Mouse (Mus musculus): ENCODE data around the gene Nemp2.
"Not testable (repeated sequence)": the region's sequence is repeated elsewhere in the genome, so short reads cannot be mapped to it uniquely, and the experiment has no call there.

Gene Nemp2

DNA sequence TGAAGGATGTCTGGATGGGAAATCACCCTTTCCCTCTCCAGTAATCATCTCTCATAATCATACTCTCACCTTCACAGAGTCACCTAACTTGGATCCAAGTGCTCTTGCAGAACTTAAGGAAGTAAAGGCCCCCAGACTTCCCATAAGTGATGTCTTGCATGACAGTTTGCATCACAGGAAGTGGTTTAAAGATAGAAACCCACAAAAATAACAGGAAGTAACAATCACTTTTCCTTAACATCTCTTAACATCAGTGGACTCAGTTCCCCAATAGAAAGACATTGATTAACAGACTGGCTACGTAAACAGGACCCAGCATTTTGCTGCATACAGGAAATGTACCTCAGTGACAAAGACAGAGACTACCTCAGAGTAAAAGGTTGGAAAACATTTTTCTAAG, 22.9 kb downstream of the Nemp2 start:
- no peak for DNase-seq (ENCODE audit: low read depth, low spot score)

DNA sequence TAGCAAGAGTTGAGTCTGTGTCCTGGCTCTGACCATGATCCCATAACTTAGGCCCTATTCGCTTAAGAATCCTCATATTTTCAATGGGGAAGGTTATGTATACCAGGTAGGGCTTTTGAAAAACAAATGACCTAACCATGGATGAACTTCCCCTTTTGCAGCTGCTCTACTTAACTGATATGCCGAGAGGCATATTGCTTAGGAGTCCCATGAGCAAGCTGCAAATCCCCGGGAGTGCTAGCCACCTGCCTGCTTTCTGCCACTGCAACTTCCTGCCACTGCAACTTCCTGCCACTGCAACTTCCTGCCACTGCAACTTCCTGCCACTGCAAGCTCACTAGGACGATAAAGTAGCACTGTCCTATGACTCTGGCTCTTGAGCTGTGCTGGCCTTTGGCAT, 24.6 kb downstream of the Nemp2 start:
- DNase-seq (ENCODE audit: low read depth, low spot score) = no peak

DNA sequence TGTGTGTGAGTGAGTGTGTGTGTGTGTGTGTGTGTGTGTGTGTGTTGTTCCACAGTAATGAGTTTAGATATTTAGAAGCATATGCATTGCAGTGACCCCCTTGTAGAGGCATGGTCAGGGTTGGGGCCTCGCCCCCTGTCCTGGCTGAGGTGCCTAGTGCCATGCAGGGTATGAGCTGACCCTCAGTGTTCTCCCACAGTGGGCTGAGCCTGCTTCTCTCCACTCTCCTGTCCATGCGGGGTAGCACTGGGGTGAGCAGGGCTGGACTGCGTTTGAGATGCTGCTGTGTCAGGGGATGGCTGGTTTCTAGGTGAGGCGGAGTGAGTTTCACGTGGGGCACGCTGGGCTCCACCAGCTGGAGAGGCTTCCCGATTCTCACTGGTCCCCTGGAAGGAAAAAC, 27.7 kb downstream of the Nemp2 start:
- no peak for DNase-seq (ENCODE audit: low read depth, low spot score)

- DNase-seq (ENCODE audit: low read depth, low spot score) = no peak
Observed at GRCm38 (mm10) chr1:52660278-52660677, 29.8 kb downstream of the Nemp2 start.

GRCm38 (mm10) chr1:52660765-52661164, 30.3 kb downstream of the Nemp2 start:
- DNase-seq (ENCODE audit: low read depth, low spot score) = no peak

DNA sequence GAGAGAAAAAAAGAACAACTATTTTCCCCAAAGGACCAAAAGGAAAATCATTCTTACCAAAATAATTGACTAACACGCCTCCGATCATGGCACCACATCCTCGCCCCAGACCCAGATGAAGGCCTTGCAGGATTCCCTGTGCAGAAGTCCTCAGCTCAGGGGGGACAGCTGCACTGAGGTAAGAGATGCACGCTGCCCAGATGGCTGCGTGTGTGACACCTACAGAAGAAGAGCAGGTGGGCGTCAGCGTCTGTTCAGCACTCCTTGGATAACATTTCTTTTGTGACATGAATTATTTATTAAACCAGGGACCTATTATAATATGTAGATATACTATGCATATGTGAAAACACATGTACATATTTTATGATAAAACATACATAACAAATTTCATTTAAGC, 32.7 kb downstream of the Nemp2 start:
- DNase-seq (ENCODE audit: low read depth, low spot score) = no peak

GRCm38 (mm10) chr1:52668743-52669323, 38.3 kb downstream of the Nemp2 start:
- no peak for DNase-seq (ENCODE audit: low read depth, low spot score)

DNA sequence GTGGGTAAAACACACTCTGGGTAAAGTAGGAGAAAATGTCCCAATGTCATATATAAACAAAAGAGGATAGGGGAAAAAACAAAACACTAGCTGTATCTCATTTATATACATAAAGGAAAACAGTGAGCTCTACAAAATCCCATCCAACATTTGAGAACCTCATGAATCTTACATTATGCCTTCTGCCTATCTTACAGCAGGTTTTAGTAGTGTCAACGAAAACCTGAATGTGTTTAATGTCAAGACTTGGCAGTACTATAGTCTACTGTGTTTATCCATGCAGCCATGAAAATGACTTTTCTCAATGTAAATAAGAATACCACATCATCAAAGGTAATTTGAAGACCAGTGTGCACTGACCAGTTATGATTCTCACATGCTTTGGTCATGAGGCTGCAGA, 39.4 kb downstream of the Nemp2 start:
- DNase-seq (ENCODE audit: low read depth, low spot score) = no peak

- DNase-seq (ENCODE audit: low read depth, low spot score) = no peak
Observed at GRCm38 (mm10) chr1:52675561-52676551, 45.4 kb downstream of the Nemp2 start.

DNA sequence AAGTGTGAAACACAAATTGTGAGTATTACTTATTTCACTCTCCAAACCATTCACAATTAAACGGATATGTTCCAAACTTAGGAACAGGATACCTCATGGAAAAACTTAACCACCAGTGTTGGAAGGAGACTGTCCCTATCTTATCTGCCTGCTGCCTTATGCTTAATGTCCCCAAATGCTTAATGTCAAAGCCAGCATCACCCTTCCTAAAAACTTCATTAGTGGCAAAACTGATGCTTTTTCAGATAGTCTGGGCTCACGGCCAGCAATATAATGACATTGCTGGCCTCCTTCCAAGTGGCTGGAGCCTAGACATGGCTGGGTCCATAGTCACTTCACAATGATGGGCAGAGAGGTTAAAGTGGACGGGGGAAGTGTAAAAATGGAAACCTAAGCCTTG, 46.1 kb downstream of the Nemp2 start:
- DNase-seq (ENCODE audit: low read depth, low spot score) = no peak

DNA sequence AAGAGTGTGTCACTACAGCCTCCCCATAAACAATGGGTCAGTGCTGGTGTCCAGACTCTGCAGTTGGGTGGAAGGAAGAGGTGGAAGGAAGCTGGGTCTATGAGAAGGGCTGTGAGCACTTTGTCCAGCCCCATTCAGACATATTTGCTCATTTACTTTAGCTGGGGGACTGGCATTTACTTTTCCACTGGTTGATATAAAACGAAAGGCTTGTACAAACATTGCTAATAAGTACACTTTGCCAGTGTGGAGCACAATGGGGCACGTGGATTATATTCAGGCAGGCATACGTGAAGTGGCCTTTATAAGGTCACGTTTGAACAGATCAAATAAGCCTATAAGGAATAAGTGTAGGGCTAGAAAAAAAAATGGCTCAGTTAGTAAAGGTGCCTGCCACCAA, 53.0 kb downstream of the Nemp2 start:
- DNase-seq (ENCODE audit: low read depth, low spot score) = no peak

- DNase-seq (ENCODE audit: low read depth, low spot score) = no peak
Observed at GRCm38 (mm10) chr1:52687636-52688035, 57.1 kb downstream of the Nemp2 start.

- not testable (repeated sequence) for DNase-seq (ENCODE audit: low read depth, low spot score)
Observed at GRCm38 (mm10) chr1:52694456-52694855, 64.0 kb downstream of the Nemp2 start.

Data from ES-CJ7 (cell line).